Mouse (Mus musculus) small intestine, adult 2 months (tissue): ENCODE data around the gene C130079G13Rik. TPM values are rescaled to one million over a fixed set of nuclear protein-coding genes. Genes with fewer than 3 reads are reported as not detected.

Experiments used
- H3K27ac ChIP-seq: fragments of 200-500 bp; 2 replicates; pipeline ENCODE4 v1.5.1; 2012; ENCODE audit warnings: low read depth, low read length, control low read depth, inconsistent platforms; ENCODE audit not compliant: insufficient read depth
- H3K27me3 ChIP-seq: fragments of 200-500 bp; 2 replicates; pipeline ENCODE4 v1.6.1; 2012; ENCODE audit warnings: mild to moderate bottlenecking, moderate library complexity, low read length, inconsistent platforms; ENCODE audit not compliant: control insufficient read depth, insufficient read depth
- H3K36me3 ChIP-seq: fragments of 200-500 bp; 2 replicates; pipeline ENCODE4 v1.6.1; 2012; ENCODE audit warnings: mild to moderate bottlenecking, low read length, control low read depth, inconsistent platforms; ENCODE audit not compliant: control insufficient read depth, insufficient read depth
- H3K4me1 ChIP-seq: fragments of 200-500 bp; 2 replicates; pipeline ENCODE4 v1.6.1; 2012; ENCODE audit warnings: low read length, inconsistent platforms, mixed read lengths; ENCODE audit not compliant: control insufficient read depth, insufficient read depth, insufficient read length
- H3K4me3 ChIP-seq: fragments of 200-500 bp; 2 replicates; pipeline ENCODE4 v1.5.1; 2012; ENCODE audit warnings: low read depth, mild to moderate bottlenecking, control low read depth, inconsistent platforms, low read length, moderate library complexity
- CTCF ChIP-seq: fragments of 200-500 bp; IDR thresholded peaks from 2 replicates; pipeline ENCODE4 v1.5.1; 2012; ENCODE audit warnings: low read depth, mild to moderate bottlenecking, control low read depth, inconsistent platforms, low read length, moderate library complexity, mixed read lengths; ENCODE audit not compliant: insufficient replicate concordance, insufficient read length; ENCODE audit errors: extremely low read depth
- POLR2A ChIP-seq: fragments of 200-500 bp; IDR thresholded peaks from 2 replicates; pipeline ENCODE4 v1.6.1; 2012; ENCODE audit warnings: low read depth, mild to moderate bottlenecking, control low read depth, inconsistent platforms, low read length, moderate library complexity
- polyA plus RNA-seq: library from polyadenylated mRNA; depleted of rRNA; stranded (reverse); fragments of >200 nt; gene quantifications from 2 replicates; pipeline ENCODE4 v1.2.3, GENCODE M21; 2012; rRNA removed

The C130079G13Rik gene
- polyA plus RNA-seq, 1 experiment = not detected

GRCm38 (mm10) chr3:59974591-59974990, 49.6 kb downstream of the C130079G13Rik start:
- H3K27me3 ChIP-seq = no peaks in the 10 kb centered on the region
- no peak overlapping the region for H3K27ac ChIP-seq
- TF ChIP-seq CTCF (no peak), POLR2A (no peak)
- no peak overlapping the region for H3K4me3 ChIP-seq
- H3K4me1 ChIP-seq = 0 out of 2 replicates have a peak, but pooled peaks cover 2% of the 10 kb centered on the region
- no peaks in the 10 kb centered on the region for H3K36me3 ChIP-seq

Other genes starting within 250 kb of the C130079G13Rik start
- gene Gm5538, start 195.4 kb upstream of the C130079G13Rik start, polyA plus RNA-seq = not detected in 2 replicates
- not detected in 2 replicates for gene Gm8298, start 64.2 kb upstream of the C130079G13Rik start, polyA plus RNA-seq
- gene Aadacl2, start 81.5 kb downstream of the C130079G13Rik start, polyA plus RNA-seq = not detected in 2 replicates
- 9.2 and 11.0 TPM in 2 replicates for gene Aadac, start 100.5 kb downstream of the C130079G13Rik start, polyA plus RNA-seq
- 0.82 TPM in 1 of 2 replicates, not detected in the other for gene Sucnr1, start 156.7 kb downstream of the C130079G13Rik start, polyA plus RNA-seq